ENCODE assay signal across 8 mouse cellular contexts in the genomic region with DNA sequence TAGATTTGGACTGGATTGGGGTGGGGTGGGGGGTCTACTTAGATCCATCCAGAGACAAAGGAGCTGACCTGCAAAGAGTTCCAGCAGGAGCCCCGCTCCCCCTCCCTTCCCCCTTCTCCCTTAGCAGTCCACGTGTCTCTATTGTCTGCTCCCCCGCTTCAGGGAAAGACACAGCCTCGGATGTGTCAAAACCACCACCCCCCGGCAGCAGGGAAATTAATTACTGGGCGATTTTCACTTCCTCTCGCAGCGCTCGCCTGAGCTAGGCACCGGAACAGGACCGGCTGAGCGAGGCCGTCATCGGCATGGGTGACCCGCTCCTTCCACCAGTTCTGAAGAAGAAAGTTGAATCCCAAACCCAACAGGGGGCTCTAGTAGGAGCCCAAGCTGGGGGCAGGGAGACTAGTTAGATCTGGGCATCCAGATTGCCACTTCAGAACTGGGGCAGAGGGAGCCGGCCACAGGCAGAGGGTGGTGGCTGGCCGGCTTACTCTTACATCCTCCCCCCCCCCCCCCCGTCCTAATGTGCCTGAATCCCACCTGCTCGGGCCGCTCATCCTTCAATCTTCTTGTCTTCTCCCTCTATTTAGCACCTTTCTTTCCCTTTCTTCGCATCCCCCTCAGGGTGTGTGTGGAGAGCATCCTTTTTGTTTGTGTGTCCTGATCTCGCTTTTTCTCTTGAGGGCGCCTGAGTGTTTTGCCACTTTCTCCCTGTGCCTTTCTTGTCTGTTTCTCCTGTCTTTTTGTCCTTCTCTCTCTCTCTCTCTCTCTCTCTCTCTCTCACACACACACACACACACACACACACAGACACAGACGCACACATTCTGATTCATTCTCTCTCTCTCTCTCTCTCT. TPM values are rescaled to one million over a fixed set of nuclear protein-coding genes. Genes with fewer than 3 reads are reported as not detected.
DNase-seq lines count a peak whose midpoint lies in the region; ATAC-seq lines count a peak whose summit lies in the region.

A gene (plus strand): TSS at position 845 of the 857 bp plus-strand sequence.

- H3K36me3 ChIP-seq in heart, embryonic 13.5 days, result no peaks in the 10 kb centered on the region
- H3K36me3 ChIP-seq in midbrain, embryonic 15.5 days (replicated peaks), result no peaks in the 10 kb centered on the region

- peak within 1 kb of the TSS; percentile 40 for H3K4me3 ChIP-seq in heart, embryonic 13.5 days
- H3K4me3 ChIP-seq in midbrain, embryonic 15.5 days, result peak within 1 kb of the TSS; percentile 75

- H3K9ac ChIP-seq in heart, embryonic 13.5 days, result peak within 1 kb of the TSS; percentile 40; the same call in 1 of the 2 replicates
- peak within 1 kb of the TSS; percentile 96 for H3K9ac ChIP-seq in midbrain, embryonic 15.5 days

- peaks cover 97% of the 10 kb centered on the region for H3K27me3 ChIP-seq in heart, embryonic 13.5 days (replicated peaks)
- no peaks in the 10 kb centered on the region; the same call in 1 of the 2 replicates for H3K27me3 ChIP-seq in midbrain, embryonic 15.5 days (replicated peaks)

- ATAC-seq in heart, embryonic 13.5 days (ENCODE audit: extremely low read depth, insufficient number of reproducible peaks, low FRiP score, low TSS enrichment), result no peak
- ATAC-seq in midbrain, embryonic 15.5 days (replicated peaks), result peak; percentile 59

- H3K27ac ChIP-seq in heart, embryonic 13.5 days (replicated peaks), result no peak within 1 kb of the TSS
- H3K27ac ChIP-seq in midbrain, embryonic 15.5 days, result peak within 1 kb of the TSS; percentile 95

- DNase-seq in layer of hippocampus, adult 18-20 months (ENCODE audit: low spot score in 2 of 2), result no peak
- no peak for DNase-seq in layer of hippocampus, adult 9-11 months
- DNase-seq in cerebellum, postnatal 25 days, result peak; percentile 52 to 55
- peak in 1 of 2 experiments; percentile 57 for DNase-seq in layer of hippocampus, postnatal 36 days
- DNase-seq in gastrocnemius, postnatal 4 days (ENCODE audit: low spot score in 2 of 2), result no peak
- DNase-seq in gastrocnemius, postnatal 10 days, result no peak

- H3K4me1 ChIP-seq in heart, embryonic 13.5 days, result peaks cover 15% of the 10 kb centered on the region
- H3K4me1 ChIP-seq in midbrain, embryonic 15.5 days, result peaks cover 51% of the 10 kb centered on the region

- H3K4me2 ChIP-seq in heart, embryonic 13.5 days, result peak within 1 kb of the TSS; percentile 66
- peak within 1 kb of the TSS; percentile 84 for H3K4me2 ChIP-seq in midbrain, embryonic 15.5 days

- WGBS in heart, embryonic 13.5 days, result under 1% methylated on average over 24 of the region's 24 CpGs
- 0% methylated on average over 24 of the region's 24 CpGs for WGBS in midbrain, embryonic 15.5 days

- H3K9me3 ChIP-seq in heart, embryonic 13.5 days, result no peaks in the 10 kb centered on the region
- no peaks in the 10 kb centered on the region for H3K9me3 ChIP-seq in midbrain, embryonic 15.5 days

RNA-seq across cellular contexts. Expression of the gene that starts here (rescaled TPM):
- 10 to 100 TPM; 23.6 to 24.2 TPM for total RNA-seq in layer of hippocampus, adult 18-20 months (2021)
- 0.04 TPM in 1 of 2 replicates, not detected in the other for polyA plus RNA-seq in heart, embryonic 13.5 days (2015; fragmentation: Nextera tagmentation; extraction: Ambion mirVana)
- 10 to 100 TPM; 25.1 to 27.1 TPM for total RNA-seq in layer of hippocampus, postnatal 36 days (2021)
- 10.7 and 10.9 TPM in 2 replicates for polyA plus RNA-seq in midbrain, embryonic 15.5 days (2015; fragmentation: Nextera tagmentation; extraction: Ambion mirVana)
- total RNA-seq in gastrocnemius, postnatal 4 days (2021), result not detected
- total RNA-seq in gastrocnemius, postnatal 10 days (2021), result not detected

Comparison
In these comparisons a context has a peak if more than half of its experiments do, and no peak if none do; other contexts are left out.
1. RNA of the gene that starts here (total RNA-seq): 25.1 to 27.1 TPM in layer of hippocampus, postnatal 36 days and 23.6 to 24.2 TPM in layer of hippocampus, adult 18-20 months; not detected in gastrocnemius, postnatal 10 days and not detected in gastrocnemius, postnatal 4 days; every median in the first group is over 10 times any median in the second.
2. RNA of the gene that starts here (polyA plus RNA-seq): 10.7 to 10.9 TPM in midbrain, embryonic 15.5 days; 0.04 TPM in heart, embryonic 13.5 days; every median in the first group is over 10 times any median in the second.
3. DNase-seq: peak in cerebellum, postnatal 25 days (2 of 2); none in layer of hippocampus, adult 18-20 months (0 of 2), layer of hippocampus, adult 9-11 months (single experiment), gastrocnemius, postnatal 4 days (0 of 2) and gastrocnemius, postnatal 10 days (single experiment).